Mouse (Mus musculus): ENCODE data around the gene Taf6. TPM values are rescaled to one million over a fixed set of nuclear protein-coding genes. Genes with fewer than 3 reads are reported as not detected.
"Not testable (repeated sequence)": the region's sequence is repeated elsewhere in the genome, so short reads cannot be mapped to it uniquely, and the experiment has no call there.

The Taf6 gene
- 10 to 100 TPM; 54.1 to 59.3 TPM for polyA plus RNA-seq (2017; shearing (Covaris generic))

- ATAC-seq = peak; percentile 77
Measured at GRCm38 (mm10) chr5:138186950-138187638, at the start of gene Taf6, which contains the start of gene Cnpy4. Gene Taf6 (minus strand): TSS chr5:138187451. Gene Cnpy4 (plus strand): TSS chr5:138187485.

DNA sequence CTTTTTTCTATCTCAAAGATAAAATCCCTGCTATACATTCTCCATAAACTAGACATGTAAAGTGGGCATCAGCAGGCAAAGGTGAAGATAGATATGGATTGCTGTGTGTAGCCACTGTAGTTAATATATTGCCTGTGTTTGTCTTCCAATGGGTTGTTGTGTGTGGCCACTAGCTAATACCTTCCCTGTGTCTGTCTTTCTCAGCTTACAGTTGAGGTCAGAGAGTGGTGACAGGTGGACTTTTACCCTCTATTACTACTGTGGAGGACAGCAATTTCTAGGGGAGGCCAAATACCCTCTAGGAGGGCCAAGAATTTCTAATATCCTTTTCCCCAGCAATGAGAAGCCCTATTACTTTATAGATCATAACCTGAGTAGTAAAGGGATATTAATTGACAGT is 47.0 kb upstream of the Taf6 start:
- ATAC-seq = no peak

DNA sequence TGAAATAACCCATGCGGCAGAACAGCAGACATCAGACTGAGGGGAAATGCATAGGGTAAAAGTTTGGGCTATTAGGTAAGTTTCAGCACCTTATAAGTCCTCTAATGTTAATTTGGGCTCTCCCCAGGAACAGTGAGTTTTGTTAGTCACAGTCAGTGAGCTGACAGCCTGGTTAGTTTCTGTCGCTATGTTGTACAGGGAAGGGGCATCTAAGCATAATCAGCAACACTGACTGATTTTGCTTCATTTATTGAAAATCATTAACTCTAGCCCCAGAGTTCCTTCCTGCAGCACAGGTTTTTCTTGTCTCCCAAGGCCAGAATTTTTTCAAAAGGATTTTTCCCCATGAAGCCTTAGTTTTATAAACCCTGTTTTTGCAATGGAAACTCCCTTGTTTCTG is 46.5 kb upstream of the Taf6 start:
- no peak for ATAC-seq

DNA sequence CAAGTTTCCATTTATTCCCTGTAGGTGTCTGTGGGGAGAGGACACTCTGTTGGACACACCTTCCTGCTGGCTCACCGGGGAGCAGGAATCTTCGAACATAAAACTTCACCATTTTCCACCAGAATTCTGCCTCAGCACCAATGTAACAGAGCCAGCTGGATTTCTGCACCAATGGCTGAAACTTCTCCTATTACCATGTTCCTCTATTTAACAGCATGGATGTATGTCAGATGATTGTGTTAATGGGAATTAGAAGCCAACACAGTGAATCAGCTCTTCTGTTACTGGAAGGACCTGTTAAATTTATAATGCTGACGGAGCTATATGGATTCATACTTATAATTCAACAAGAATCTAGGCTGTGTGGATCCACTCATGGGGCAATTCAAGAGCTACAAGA is 42.3 kb upstream of the Taf6 start:
- ATAC-seq = no peak

DNA sequence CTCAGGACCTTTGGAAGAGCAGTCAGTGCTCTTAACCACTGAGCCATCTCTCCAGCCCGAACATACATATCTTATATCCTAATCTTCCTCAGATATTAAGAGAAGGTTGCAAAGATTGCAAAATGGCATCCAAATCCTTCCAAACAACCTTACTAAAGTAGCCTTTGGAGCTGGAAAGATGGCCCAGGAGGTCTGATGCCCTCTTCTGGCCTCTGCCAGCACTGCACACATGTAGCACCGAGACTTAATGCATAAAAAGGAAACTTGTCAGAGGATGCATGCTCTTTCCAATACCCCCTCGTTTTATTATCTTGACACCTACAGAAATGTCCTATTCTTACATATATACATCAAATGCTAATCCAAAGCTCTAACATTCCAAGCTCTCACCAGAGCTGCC is 40.8 kb upstream of the Taf6 start:
- no peak for ATAC-seq

DNA sequence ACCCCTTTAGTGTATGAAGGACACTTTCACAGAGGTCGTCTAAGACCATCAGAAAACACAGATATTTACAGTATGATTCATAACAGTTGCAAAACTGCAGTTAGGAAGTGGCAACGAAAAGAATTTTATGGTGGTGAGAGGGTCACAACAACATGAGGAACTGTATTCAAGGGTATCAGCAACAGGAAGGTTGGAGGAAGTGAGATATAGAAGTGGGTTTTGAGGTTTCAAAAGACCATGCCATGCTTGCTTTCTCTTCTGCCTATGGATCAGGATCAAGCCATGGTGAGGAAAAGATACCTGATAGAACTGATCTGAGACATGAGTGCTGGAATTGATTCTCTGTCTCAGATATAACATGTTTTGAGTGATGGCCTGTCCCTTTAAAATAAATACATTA is 40.1 kb upstream of the Taf6 start:
- no peak for ATAC-seq

DNA sequence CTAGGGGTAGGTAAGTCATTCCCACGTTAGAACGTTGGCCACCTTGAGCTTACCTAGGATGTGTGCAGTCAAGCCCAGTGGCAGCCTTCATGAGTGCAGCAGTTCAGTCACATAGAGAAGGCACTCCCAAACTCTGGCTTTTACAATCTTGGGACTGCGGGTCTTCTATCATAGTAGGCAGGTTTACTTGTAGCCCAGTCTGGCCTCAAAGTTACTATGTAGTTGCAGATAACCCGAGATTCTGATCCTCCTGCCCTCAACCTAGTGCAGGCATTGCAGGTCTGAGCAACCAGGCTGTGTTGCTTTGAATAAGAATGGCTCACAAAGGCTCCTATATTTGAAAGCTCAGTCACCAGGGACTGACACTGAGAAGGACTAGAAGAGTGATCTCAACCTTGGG is 39.2 kb upstream of the Taf6 start:
- ATAC-seq = no peak

GRCm38 (mm10) chr5:138225700-138226099 is 38.4 kb upstream of the Taf6 start, which contains the start of gene Nxpe5:
Gene Nxpe5 (plus strand): TSS chr5:138225898.
- no peak for ATAC-seq

DNA sequence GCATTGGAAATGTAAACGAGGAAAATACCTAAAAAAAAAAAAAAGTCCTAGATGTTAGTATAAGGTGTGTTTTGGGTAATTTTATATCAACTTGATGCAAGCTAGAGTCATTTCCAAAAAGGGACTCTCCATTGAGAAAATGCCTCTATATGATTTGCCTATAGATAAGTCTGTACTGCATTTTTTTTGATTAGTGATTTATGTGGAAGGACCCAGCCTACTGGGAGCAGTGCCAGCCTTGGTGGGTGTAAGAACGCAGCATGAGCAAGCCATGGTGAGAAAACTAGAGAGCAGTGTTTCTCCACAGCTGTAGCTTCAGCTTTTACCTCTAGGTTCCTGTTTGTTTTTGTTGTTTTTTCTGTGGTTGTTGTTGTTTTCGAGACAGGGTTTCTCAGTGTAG is 36.0 kb upstream of the Taf6 start:
- ATAC-seq = no peak

DNA sequence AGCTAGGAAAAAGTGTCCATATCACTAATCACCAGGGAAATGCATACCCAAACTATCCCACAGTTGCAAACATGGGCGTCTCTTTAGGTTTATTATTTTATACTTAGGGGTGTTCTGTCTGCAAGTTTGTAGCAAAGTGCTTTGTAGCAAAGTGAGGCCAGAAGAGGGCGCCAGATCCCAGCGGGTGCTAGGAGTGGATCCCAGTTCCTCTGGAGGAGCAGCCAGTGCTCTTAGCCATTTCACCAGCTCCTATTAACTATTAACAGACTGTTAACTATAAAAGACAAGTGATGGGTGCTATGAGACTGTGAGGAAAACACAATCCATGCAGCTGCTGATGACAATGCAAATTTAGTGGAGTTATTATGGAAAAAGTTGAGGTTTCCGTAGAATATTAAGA is 34.9 kb upstream of the Taf6 start:
- no peak for ATAC-seq

DNA sequence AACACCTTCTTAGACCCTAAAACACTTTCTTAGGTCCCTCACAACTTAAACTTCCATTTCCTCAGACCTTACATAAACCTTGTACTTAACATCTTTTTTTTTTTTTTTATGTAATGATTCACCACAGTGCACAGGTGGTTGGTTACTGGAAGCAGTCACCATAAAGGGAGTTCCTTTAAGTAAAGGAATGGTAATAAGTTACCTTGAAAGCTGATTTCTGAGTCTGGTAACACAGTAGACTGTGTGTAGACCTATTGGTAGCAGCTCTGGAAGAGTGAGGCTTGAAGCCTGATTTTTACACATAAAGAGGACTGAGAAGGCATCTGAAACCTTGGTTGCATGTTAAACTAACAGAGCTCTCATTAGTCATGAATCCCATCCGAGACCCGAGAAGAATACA is 32.6 kb upstream of the Taf6 start:
- ATAC-seq = no peak

DNA sequence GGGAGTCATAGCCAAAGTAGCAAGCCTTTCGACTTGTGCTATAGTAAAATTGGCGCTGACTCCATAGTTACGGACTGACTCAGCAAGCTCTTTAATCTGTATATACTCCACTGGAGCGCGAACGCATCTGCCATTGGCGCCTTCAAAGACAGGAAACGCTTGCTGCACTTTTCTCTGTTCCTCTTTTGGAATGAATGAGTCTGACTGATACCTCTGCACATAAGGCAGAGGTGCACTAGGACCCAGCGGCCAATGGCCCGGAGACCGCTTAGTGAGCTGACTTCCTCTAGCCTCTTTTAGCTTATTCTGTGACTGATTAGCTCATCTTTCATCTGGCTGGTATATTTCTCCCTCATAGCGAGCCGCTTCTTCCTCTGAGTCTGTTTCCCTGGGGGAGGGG is 29.4 kb upstream of the Taf6 start:
- ATAC-seq = not testable (repeated sequence)

DNA sequence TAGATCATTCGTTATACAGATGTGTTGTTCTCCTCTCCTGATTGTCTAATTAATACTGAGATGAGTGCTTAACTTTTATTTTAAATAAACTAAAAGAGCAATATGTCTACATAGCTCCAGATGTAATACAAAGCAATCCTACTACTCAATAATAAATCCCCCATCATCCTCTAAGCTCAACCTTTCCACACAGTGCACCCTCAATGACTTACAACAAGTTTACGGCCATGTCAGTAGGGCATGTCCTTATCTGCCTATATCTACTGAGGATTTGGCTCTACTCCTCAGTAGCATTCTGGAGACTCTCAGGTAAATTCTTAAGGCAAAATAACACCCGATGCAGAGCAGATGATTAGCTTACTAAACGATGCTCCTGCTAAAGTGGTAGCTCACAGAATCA is 20.6 kb upstream of the Taf6 start:
- ATAC-seq = no peak

DNA sequence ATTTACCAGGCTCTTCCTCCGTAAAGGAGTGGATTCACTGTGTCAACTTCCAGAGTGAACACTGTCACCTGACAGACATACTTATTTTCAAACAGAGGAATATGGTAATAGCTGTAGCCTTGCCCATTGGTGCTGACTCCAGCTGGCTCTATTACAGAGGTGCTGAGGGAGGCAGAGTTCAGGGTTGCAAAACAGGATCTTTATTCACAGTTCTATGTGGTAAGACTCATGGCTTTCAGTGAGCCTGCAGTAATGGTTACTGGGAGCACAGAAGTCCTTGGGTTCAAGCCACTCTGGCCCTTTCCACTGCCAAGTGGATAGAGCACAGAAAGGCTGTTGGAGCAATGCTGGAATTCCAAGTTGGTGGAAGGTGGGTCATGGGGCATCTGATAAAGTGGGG is 20.0 kb upstream of the Taf6 start:
- ATAC-seq = no peak

DNA sequence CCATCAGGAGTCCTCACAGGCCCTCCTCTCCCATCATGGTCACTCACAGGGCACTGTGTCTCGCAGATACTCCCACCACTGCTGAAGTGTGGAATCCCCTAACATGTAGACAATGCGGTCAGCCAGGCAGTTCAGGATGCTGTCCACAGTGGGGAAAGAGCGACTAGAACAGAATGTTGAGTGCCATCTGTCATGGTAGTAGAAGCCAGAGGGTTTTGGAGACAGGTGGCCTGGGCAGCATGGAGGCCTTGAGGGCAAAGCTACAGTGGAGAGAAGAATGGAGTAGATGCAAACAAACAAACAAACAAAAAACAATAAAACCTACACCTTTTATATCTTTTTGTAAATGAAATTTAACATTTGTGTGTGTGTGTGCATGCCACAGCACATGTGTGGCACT is 14.8 kb upstream of the Taf6 start:
- no peak for ATAC-seq

DNA sequence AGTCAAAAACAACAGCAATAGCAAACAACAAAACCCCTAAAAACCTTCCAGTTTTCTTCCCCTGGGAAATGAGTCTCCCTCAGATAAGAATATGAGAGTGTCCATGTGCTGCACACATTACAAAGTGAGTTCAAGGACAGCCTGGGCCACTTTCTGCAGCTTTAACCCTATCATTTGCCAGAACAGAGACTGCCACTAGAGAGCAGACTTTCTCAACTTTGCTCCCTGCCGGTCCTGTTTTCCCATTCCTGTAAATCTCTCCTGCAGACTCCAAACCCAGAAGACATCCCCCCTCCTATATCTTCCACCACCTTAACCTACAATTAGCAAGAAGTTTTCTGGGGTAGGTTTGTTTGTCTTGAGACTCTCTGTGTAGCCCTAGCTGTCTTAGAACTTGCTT is 12.3 kb upstream of the Taf6 start:
- ATAC-seq = no peak

DNA sequence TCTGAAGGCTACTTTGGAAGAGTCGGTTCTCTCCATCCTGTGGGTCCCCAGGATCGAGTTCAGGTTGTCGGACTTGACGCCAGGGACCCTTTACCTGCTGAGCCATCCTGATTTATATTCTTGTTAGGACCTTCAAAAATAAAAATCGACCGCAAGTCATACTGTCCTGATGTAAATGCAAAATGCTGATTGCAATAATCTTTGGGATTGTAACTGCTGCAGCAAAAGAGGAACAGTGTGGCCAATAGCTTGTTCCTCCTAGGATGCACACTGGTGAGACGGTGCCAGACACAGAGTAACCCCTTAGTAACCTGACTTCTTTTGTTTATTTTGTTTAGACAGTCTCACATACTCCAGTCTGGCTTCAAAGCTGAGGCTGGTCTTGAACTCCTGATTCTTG is 8.2 kb upstream of the Taf6 start:
- ATAC-seq = no peak

GRCm38 (mm10) chr5:138194755-138195345 is 7.6 kb upstream of the Taf6 start:
- ATAC-seq = no peak

DNA sequence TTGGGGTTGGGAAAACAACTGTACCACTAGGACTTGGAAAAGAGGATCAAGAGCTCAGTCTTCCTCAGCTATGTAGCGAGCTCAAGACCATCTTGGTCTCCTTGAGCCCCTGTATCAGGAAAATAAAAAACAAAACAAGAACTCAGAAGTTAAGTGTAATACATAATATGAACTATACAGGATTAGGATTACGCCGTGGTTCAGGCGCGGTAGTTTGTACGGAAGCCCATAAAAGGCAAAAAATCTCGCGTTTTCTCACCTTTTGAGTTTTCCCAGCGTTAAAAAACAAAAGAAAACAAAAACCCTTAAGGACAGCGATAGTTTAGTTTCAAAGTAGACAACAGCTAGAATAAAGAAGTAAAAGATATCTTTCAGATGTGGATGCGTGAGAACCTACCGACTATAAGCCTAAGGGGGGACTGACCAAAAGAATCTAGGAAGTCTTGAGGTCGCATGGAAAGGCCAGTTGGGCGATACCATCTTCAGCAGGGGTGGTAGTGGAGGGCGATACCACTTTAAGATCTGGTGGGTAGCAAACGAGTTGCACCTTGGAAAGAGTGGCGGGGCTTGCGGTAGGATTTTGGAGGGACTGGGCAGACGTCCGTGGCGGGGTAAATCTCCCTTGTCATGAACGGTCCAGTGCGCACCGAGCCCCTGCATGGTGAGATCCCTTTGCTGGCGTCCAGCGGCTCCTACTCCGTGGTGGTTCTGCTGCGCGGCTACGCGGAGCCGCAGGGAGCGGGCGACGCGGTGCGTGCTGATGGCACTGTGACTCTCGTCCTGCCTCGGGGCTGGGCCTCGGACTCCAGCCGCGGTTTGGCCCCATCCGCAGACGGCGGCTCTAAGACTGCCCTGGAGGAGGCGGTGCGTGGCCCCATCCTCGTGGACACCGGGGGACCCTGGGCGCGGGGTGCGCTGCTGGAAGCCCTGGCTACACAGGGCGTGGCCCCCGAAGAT is 6.8 kb upstream of the Taf6 start, which contains the start of gene Mblac1:
Mblac1 (plus strand) TSS at position 544 of the 957 bp plus-strand sequence.
- ATAC-seq = peak; percentile 67

GRCm38 (mm10) chr5:138187661-138188306 is 533 bp upstream of the Taf6 start:
- peak; percentile 74 for ATAC-seq

- ATAC-seq = no peak
Measured at GRCm38 (mm10) chr5:138173217-138173616, 14.0 kb downstream of the Taf6 start.

- peak; percentile 89 for ATAC-seq
Measured at GRCm38 (mm10) chr5:138171695-138172491, 15.4 kb downstream of the Taf6 start, which contains the start of the genes Ap4m1 and Mcm7. Gene Ap4m1 (plus strand): TSS chr5:138172002. Gene Mcm7 (minus strand): TSS chr5:138172422.

Measured in activated CD4-positive, CD25-positive, alpha-beta regulatory T cell, adult 4 months (primary cell).